Mouse (Mus musculus): ENCODE measurements around the gene Mlh1. TPM values are rescaled to one million over a fixed set of nuclear protein-coding genes. Genes with fewer than 3 reads are reported as not detected.

Gene Mlh1
- total RNA-seq, 1 experiment from 2014 or later = 65.1 TPM

GRCm38 (mm10) chr9:111245546-111245945, 26.0 kb downstream of the Mlh1 start:
- no peak for ATAC-seq (replicated peaks in 1 of 2; ENCODE audit: insufficient read depth in 1 of 2, low FRiP score in 2 of 2, low TSS enrichment in 1 of 2, low read depth in 1 of 2, poor library complexity in 2 of 2, severe bottlenecking in 2 of 2)

- no peak for ATAC-seq (replicated peaks in 1 of 2; ENCODE audit: insufficient read depth in 1 of 2, low FRiP score in 2 of 2, low TSS enrichment in 1 of 2, low read depth in 1 of 2, poor library complexity in 2 of 2, severe bottlenecking in 2 of 2)
These were observed 28.2 kb downstream of the Mlh1 start for GRCm38 (mm10) chr9:111243384-111243783.

DNA sequence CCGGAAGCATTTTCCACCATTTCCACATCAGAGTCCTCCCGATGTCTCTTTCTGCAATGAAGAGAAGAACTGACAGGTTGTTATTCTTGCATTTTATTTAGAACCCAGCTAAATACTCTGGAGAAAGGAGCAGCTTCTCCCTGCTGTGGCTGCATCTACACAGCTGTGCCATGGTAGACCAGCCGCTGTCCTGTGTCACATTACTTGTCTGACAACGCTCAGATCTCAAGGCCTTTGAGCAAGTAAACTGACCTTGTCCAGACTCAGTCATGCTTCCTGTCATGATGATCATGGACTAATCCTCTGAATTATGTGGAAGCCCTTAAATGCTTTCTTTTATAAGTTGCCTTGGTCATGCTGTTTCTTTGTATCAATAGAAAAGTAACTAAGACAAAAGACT, 31.8 kb downstream of the Mlh1 start:
- no peak for ATAC-seq (replicated peaks in 1 of 2; ENCODE audit: insufficient read depth in 1 of 2, low FRiP score in 2 of 2, low TSS enrichment in 1 of 2, low read depth in 1 of 2, poor library complexity in 2 of 2, severe bottlenecking in 2 of 2)

- no peak for ATAC-seq (replicated peaks in 1 of 2; ENCODE audit: insufficient read depth in 1 of 2, low FRiP score in 2 of 2, low TSS enrichment in 1 of 2, low read depth in 1 of 2, poor library complexity in 2 of 2, severe bottlenecking in 2 of 2)
These were observed 33.9 kb downstream of the Mlh1 start for GRCm38 (mm10) chr9:111237726-111238125.

DNA sequence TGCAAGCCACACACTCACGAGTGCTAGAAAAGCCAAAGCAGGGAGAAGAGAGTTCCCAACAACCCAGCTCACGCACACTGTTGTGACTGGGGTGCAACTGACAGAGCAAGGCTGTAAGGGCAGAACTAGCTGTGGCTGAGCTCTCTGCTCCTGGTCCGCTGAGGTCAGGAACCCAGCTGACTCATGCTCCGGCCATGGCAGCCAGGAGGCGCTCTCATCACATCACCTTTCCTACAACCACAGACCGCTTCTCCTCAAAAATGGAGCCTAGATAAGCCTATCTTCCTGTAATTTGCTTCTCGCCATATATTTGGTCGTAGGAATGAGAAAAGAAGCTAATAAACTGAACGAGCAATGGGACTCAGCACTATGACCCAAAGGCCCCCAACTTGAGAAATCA, 36.9 kb downstream of the Mlh1 start:
- no peak for ATAC-seq (replicated peaks in 1 of 2; ENCODE audit: insufficient read depth in 1 of 2, low FRiP score in 2 of 2, low TSS enrichment in 1 of 2, low read depth in 1 of 2, poor library complexity in 2 of 2, severe bottlenecking in 2 of 2)

DNA sequence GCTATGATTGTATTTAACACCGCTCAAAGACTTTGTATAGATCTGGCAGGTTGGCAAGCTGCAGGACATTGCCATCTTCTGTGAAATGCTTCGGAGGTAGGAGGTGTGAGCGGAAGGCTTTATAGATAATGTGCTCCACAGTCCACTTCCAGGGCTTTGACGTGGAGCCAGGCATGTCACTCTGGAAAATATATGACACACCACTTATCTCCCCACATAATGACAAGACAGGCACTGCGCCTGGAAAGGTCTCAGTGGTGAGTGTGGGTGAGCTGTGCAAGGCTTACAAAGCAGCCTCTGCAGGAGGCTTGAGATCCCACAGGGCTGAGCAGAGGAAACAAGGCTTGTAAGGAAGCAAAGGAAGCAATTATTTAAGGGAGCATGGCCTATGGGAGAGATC, 43.1 kb downstream of the Mlh1 start:
- no peak for ATAC-seq (replicated peaks in 1 of 2; ENCODE audit: insufficient read depth in 1 of 2, low FRiP score in 2 of 2, low TSS enrichment in 1 of 2, low read depth in 1 of 2, poor library complexity in 2 of 2, severe bottlenecking in 2 of 2)

DNA sequence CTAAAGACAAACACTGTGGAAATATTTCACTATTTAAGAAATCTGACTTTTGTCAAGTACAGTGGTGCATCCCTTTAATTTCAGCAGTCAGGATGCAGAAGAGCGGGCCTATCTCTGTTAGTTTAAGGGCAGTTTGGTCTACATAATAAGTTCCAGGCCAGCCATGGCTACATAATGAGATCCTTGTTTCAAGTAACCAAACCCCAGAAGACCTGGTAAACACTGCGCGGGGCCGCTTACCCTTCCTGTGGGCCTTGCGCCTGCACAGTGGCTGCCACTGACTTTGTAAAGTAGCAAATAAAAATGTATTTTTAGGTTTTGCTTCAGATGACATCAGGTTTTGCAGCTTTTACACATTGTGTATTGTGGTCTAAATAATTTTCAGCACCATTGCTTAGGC, 48.2 kb downstream of the Mlh1 start:
- ATAC-seq (replicated peaks in 1 of 2; ENCODE audit: insufficient read depth in 1 of 2, low FRiP score in 2 of 2, low TSS enrichment in 1 of 2, low read depth in 1 of 2, poor library complexity in 2 of 2, severe bottlenecking in 2 of 2) = no peak

- ATAC-seq (replicated peaks in 1 of 2; ENCODE audit: insufficient read depth in 1 of 2, low FRiP score in 2 of 2, low TSS enrichment in 1 of 2, low read depth in 1 of 2, poor library complexity in 2 of 2, severe bottlenecking in 2 of 2) = no peak; a peak in 1 of 4 replicates
These were observed 50.0 kb downstream of the Mlh1 start for GRCm38 (mm10) chr9:111221580-111221979.

- peak; percentile 35 to 49; a peak in 2 of 4 replicates for ATAC-seq (replicated peaks in 1 of 2; ENCODE audit: insufficient read depth in 1 of 2, low FRiP score in 2 of 2, low TSS enrichment in 1 of 2, low read depth in 1 of 2, poor library complexity in 2 of 2, severe bottlenecking in 2 of 2)
These were observed 51.0 kb downstream of the Mlh1 start for GRCm38 (mm10) chr9:111220551-111221080.

GRCm38 (mm10) chr9:111216424-111216823, 55.2 kb downstream of the Mlh1 start:
- peak in 1 of 2 experiments; percentile 35; a peak in 2 of 4 replicates for ATAC-seq (replicated peaks in 1 of 2; ENCODE audit: insufficient read depth in 1 of 2, low FRiP score in 2 of 2, low TSS enrichment in 1 of 2, low read depth in 1 of 2, poor library complexity in 2 of 2, severe bottlenecking in 2 of 2)

GRCm38 (mm10) chr9:111213501-111213900, 58.1 kb downstream of the Mlh1 start:
- peak; percentile 75 to 78 for ATAC-seq (replicated peaks in 1 of 2; ENCODE audit: insufficient read depth in 1 of 2, low FRiP score in 2 of 2, low TSS enrichment in 1 of 2, low read depth in 1 of 2, poor library complexity in 2 of 2, severe bottlenecking in 2 of 2)

GRCm38 (mm10) chr9:111211122-111212041, 60.2 kb downstream of the Mlh1 start:
- no peak for ATAC-seq (replicated peaks in 1 of 2; ENCODE audit: insufficient read depth in 1 of 2, low FRiP score in 2 of 2, low TSS enrichment in 1 of 2, low read depth in 1 of 2, poor library complexity in 2 of 2, severe bottlenecking in 2 of 2)

GRCm38 (mm10) chr9:111210412-111210811, 61.2 kb downstream of the Mlh1 start:
- ATAC-seq (replicated peaks in 1 of 2; ENCODE audit: insufficient read depth in 1 of 2, low FRiP score in 2 of 2, low TSS enrichment in 1 of 2, low read depth in 1 of 2, poor library complexity in 2 of 2, severe bottlenecking in 2 of 2) = no peak

DNA sequence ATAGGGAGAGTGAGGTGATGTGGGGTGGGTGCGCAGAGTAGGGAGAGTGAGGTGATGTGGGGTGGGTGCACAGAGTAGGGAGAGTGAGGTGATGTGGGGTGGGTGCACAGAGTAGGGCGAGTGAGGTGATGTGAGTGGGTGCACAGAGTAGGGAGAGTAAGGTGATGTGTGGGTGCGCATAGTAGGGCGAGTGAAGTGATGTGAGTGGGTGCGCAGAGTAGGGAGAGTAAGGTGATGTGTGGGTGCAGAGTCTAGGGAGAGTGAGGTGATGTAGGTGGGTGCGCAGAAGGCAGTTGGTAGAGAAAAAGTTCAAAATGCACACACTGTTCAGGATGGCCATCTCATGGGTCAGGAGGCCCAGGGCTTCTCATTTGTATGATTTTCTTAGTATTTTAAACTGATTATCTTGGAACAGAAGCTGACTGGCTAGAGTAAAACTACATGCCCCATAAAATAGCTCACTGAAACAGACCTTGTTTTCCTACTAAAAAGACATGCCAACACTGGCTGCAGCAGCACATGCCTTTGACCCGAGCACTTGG, 62.4 kb downstream of the Mlh1 start:
- no peak for ATAC-seq (replicated peaks in 1 of 2; ENCODE audit: insufficient read depth in 1 of 2, low FRiP score in 2 of 2, low TSS enrichment in 1 of 2, low read depth in 1 of 2, poor library complexity in 2 of 2, severe bottlenecking in 2 of 2)

GRCm38 (mm10) chr9:111208185-111208584, 63.4 kb downstream of the Mlh1 start:
- no peak for ATAC-seq (replicated peaks in 1 of 2; ENCODE audit: insufficient read depth in 1 of 2, low FRiP score in 2 of 2, low TSS enrichment in 1 of 2, low read depth in 1 of 2, poor library complexity in 2 of 2, severe bottlenecking in 2 of 2)

DNA sequence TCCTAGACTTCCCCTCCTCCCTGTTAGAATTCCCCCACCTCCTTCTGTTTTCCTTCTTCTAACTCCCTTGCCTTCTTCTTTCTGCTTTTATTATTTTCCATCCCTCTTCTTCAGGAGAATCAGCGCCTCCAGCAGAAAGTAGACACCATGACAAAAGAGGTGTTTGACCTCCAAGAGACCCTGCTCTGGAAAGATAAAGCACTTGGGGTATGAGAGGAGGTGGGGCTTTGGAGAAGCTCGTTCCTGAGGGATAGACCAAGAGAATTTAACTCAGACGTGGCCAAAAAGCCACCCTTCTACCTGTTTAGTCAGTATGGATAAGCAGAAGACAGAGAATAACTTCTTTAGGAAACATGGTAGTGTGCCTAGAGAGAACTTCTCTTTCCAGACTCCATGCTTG, 63.9 kb downstream of the Mlh1 start:
- no peak for ATAC-seq (replicated peaks in 1 of 2; ENCODE audit: insufficient read depth in 1 of 2, low FRiP score in 2 of 2, low TSS enrichment in 1 of 2, low read depth in 1 of 2, poor library complexity in 2 of 2, severe bottlenecking in 2 of 2)

DNA sequence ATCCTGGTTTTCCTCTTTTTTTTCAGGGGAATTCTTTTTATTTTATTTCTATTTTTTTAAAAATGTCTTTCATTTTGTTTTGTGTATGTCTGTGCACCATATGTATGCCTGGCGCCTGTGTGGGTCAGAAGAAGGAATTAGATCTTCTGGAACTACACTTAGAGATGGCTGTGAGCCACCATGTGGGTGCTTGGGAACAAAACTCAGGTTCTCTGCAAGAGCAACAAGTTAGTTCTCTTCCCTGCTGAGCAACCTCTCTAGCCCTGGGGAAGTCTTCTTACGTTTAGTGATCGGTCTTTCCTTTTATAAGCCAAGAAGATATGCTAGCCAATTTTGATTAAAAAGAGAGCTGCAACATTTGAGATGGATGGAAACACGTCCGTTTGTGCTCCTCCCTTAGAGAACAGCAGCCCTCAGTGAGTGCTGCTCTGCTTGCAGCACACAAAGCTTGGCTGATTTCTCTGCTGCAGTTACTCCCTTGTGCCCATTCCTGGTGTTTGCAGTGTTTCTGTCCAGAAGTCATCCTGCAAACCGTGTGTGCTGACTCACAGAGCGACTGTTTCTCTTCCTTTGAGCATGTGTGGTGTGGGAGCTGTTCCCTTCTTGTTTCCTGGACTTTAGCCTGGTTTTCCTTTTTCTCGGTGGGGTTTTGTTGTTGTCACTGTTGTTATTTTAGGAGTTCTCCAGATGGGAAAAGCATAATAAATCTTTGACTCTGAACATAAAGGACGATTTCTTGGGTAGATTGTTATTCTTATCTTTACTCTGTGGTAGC, 66.8 kb downstream of the Mlh1 start:
- no peak for ATAC-seq (replicated peaks in 1 of 2; ENCODE audit: insufficient read depth in 1 of 2, low FRiP score in 2 of 2, low TSS enrichment in 1 of 2, low read depth in 1 of 2, poor library complexity in 2 of 2, severe bottlenecking in 2 of 2)

DNA sequence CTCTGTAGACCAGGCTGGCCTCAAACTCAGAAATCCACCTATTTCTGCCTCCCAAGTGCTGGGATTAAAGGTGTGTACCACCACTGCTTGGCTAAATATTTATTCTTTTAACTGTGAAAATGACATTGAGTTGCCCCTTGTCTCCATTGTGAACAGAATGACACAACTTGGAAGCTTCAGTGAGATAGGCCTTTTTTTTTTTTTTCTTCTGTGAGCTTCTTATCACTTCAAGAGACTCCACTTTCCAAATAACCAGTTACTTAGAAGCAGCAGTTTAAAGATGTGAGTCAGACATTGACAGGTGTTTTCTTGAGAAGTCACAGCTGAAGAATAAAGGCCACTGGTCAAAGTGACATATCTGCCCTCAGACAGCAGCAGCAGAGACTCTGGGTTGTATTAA, 71.4 kb downstream of the Mlh1 start:
- ATAC-seq (replicated peaks in 1 of 2; ENCODE audit: insufficient read depth in 1 of 2, low FRiP score in 2 of 2, low TSS enrichment in 1 of 2, low read depth in 1 of 2, poor library complexity in 2 of 2, severe bottlenecking in 2 of 2) = no peak
